Mouse (Mus musculus): Measurements from ENCODE around the gene Arhgap10. TPM values are rescaled to one million over a fixed set of nuclear protein-coding genes. Genes with fewer than 3 reads are reported as not detected.

Gene Arhgap10
- polyA plus RNA-seq, 1 experiment from 2014 or later: 34.6 TPM

DNA sequence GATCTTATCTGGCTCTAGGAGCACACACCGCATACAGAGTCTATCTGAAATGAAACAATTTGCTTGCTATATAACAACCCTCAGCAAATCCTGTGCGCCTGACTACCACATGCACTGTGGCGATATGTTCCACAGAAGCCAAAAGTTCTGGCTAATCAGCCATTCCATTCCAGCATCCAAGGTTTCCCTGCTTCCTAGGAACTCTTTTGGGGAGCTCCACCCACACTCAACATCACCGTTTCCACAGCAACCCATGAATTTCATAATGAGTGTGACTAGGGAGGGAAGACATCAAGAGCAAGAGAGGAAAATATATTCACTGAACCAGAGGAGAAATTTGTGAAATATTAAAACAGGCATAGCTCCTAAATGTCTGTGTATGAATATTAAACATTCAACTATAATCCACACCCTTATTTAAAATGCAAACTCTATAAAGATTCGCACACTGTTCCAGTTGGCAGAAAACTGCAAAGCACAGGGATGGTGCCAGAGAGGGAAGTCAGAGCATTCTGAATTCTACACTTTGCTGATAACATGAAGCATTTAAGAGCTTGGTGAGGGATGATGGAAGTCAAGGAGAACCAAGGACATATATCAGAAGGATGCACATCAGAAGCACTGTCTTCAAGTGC lies 261.2 kb downstream of the Arhgap10 start:
- Histone ChIP-seq H3K4me1 (ENCODE audit: control insufficient read depth, insufficient read depth, low read length) (no peaks in the 10 kb centered on the region), H3K27me3 (ENCODE audit: control insufficient read depth, insufficient read depth, low read length) (no peaks in the 10 kb centered on the region), H3K4me2 (replicated peaks; ENCODE audit: low read depth, low read length) (no peak overlapping the region), H3K9me3 (ENCODE audit: control insufficient read depth, low read depth, low read length) (no peaks in the 10 kb centered on the region), H3K36me3 (ENCODE audit: control insufficient read depth, insufficient read depth, low read length) (peaks cover 23% of the 10 kb centered on the region; the same call in 1 of the 2 replicates), H3K27ac (ENCODE audit: low read length) (no peak overlapping the region), H3K9ac (replicated peaks; ENCODE audit: low read depth, low read length) (no peak overlapping the region), H3K4me3 (ENCODE audit: low read depth, low read length) (no peak overlapping the region)
- no peak for ATAC-seq (ENCODE audit: insufficient number of reproducible peaks, insufficient read depth, low FRiP score, low read depth)
- 94% methylated on average over 5 of the region's 5 CpGs for WGBS

DNA sequence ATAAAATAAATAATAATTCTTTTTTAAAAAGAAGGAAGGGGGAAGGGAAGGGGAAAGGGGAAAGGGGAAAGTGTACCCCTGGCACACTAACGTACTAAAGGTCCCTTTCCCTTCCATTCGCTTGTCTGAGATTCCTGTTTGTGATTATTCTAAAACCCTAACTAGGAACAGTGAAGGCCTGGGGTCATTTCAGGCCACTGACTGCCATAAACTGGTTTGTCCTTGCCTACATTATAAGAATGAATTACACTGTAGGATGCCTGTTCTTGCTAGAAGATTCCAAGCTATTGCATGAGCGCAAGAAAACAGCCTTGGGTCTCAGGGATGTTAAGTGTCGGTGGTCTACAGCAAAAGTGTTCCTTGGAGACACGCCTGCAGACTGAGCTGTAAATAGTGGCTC lies 263.3 kb downstream of the Arhgap10 start:
- Histone ChIP-seq H3K27ac (ENCODE audit: low read length) (no peak overlapping the region), H3K4me3 (ENCODE audit: low read depth, low read length) (no peak overlapping the region), H3K27me3 (ENCODE audit: control insufficient read depth, insufficient read depth, low read length) (no peaks in the 10 kb centered on the region), H3K9ac (replicated peaks; ENCODE audit: low read depth, low read length) (no peak overlapping the region), H3K4me2 (replicated peaks; ENCODE audit: low read depth, low read length) (no peak overlapping the region), H3K36me3 (ENCODE audit: control insufficient read depth, insufficient read depth, low read length) (peaks cover 23% of the 10 kb centered on the region; the same call in 1 of the 2 replicates), H3K9me3 (ENCODE audit: control insufficient read depth, low read depth, low read length) (no peaks in the 10 kb centered on the region), H3K4me1 (ENCODE audit: control insufficient read depth, insufficient read depth, low read length) (no peaks in the 10 kb centered on the region)
- ATAC-seq (ENCODE audit: insufficient number of reproducible peaks, insufficient read depth, low FRiP score, low read depth): no peak
- 83% methylated on average over 5 of the region's 5 CpGs for WGBS

DNA sequence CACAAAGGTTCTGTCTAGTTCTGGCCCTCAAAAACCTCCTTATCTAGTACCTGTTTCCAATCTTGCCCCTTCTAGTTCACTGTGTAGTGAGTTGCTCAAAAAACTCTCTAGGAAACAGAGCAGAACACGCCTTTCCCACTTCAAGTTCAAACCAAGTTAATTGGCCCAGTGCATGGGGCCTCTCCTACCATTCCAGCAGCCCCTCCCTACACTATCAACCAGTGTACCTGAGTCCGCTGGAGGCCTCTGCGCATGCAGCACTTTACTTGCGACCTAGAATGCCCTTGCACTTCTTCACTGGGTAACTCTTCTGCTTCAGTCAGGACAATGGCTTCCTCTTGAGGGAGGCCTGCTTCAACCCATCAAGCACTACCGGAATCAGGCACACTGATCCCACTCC lies 266.6 kb downstream of the Arhgap10 start:
- no peak overlapping the region for H3K4me2 ChIP-seq (replicated peaks; ENCODE audit: low read depth, low read length)
- no peak for ATAC-seq (ENCODE audit: insufficient number of reproducible peaks, insufficient read depth, low FRiP score, low read depth)
- no peaks in the 10 kb centered on the region for H3K27me3 ChIP-seq (ENCODE audit: control insufficient read depth, insufficient read depth, low read length)
- no peaks in the 10 kb centered on the region for H3K9me3 ChIP-seq (ENCODE audit: control insufficient read depth, low read depth, low read length)
- 94% methylated on average over 5 of the region's 5 CpGs for WGBS
- H3K9ac ChIP-seq (replicated peaks; ENCODE audit: low read depth, low read length): no peak overlapping the region
- H3K27ac ChIP-seq (ENCODE audit: low read length): no peak overlapping the region
- no peak overlapping the region for H3K4me3 ChIP-seq (ENCODE audit: low read depth, low read length)
- peaks cover 9% of the 10 kb centered on the region; the same call in 1 of the 2 replicates for H3K36me3 ChIP-seq (ENCODE audit: control insufficient read depth, insufficient read depth, low read length)
- no peaks in the 10 kb centered on the region for H3K4me1 ChIP-seq (ENCODE audit: control insufficient read depth, insufficient read depth, low read length)

DNA sequence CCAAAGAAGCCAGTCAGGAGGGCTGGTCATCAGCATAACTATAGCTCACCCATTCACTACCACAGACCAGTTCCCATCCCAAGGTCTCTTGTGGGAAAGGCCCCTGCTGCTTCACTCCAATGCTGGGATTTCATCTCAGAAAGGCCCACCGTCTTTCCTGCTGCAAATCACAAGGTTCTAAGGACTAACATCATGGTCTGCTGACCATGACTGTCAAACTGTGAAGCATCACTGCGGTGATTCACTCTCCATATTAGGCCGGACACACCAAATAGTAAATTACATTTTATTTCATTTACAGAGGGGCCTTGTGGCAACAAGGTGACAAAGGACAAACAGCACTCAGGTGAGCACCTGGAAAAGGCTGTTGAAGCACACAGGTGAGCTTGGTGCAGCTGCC lies 267.7 kb downstream of the Arhgap10 start:
- no peak for ATAC-seq (ENCODE audit: insufficient number of reproducible peaks, insufficient read depth, low FRiP score, low read depth)
- 88% methylated on average over 3 of the region's 3 CpGs for WGBS
- Histone ChIP-seq H3K4me2 (replicated peaks; ENCODE audit: low read depth, low read length) (no peak overlapping the region), H3K9ac (replicated peaks; ENCODE audit: low read depth, low read length) (no peak overlapping the region), H3K27ac (ENCODE audit: low read length) (no peak overlapping the region), H3K27me3 (ENCODE audit: control insufficient read depth, insufficient read depth, low read length) (no peaks in the 10 kb centered on the region), H3K4me1 (ENCODE audit: control insufficient read depth, insufficient read depth, low read length) (no peaks in the 10 kb centered on the region), H3K36me3 (ENCODE audit: control insufficient read depth, insufficient read depth, low read length) (peaks cover 9% of the 10 kb centered on the region; the same call in 1 of the 2 replicates), H3K4me3 (ENCODE audit: low read depth, low read length) (no peak overlapping the region), H3K9me3 (ENCODE audit: control insufficient read depth, low read depth, low read length) (no peaks in the 10 kb centered on the region)

DNA sequence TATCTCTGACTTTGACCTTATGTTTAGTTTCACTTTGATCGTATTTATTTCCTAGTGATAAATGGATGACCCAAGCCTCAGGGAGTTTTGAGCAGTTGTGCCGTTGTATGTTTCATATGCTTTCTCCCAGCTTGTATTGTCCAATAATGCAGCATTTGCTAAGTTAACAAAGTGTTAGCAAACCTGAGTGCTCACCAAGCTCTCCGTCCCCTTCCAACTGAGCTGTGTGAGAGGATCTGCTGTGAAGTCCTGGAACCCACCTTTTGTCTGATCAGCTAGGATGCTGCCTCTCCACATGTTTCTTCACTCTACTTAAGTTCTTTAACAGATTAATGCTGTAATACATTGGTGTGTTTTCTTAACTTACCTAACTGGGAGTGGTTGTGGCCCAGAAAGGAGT lies 276.4 kb downstream of the Arhgap10 start:
- Histone ChIP-seq H3K27ac (ENCODE audit: low read length) (no peak overlapping the region), H3K9me3 (ENCODE audit: control insufficient read depth, low read depth, low read length) (no peaks in the 10 kb centered on the region), H3K4me1 (ENCODE audit: control insufficient read depth, insufficient read depth, low read length) (no peaks in the 10 kb centered on the region), H3K36me3 (ENCODE audit: control insufficient read depth, insufficient read depth, low read length) (peaks cover 3% of the 10 kb centered on the region; the same call in 1 of the 2 replicates), H3K27me3 (ENCODE audit: control insufficient read depth, insufficient read depth, low read length) (no peaks in the 10 kb centered on the region), H3K9ac (replicated peaks; ENCODE audit: low read depth, low read length) (no peak overlapping the region), H3K4me3 (ENCODE audit: low read depth, low read length) (no peak overlapping the region), H3K4me2 (replicated peaks; ENCODE audit: low read depth, low read length) (no peak overlapping the region)
- ATAC-seq (ENCODE audit: insufficient number of reproducible peaks, insufficient read depth, low FRiP score, low read depth): no peak
- 65% methylated on average over 3 of the region's 3 CpGs for WGBS

DNA sequence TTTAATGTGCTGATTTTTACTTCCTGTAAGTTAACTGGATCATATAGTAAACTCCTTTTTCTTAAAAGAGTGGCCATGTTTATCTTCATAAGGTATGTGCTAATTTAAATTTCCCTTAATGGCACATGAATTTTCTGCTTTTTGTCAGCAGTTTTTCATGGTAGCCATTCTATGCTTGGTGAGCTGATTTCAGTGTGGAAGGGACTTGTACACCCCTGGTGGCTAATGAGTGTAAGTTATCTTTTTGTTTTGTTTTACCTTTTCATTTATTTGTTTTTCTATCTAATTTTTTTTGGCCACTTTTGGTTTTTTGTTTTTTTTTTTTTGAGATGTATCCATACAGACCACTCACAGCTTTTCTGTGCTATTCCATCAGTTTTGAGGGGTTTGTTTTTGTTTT lies 278.3 kb downstream of the Arhgap10 start:
- no peak for ATAC-seq (ENCODE audit: insufficient number of reproducible peaks, insufficient read depth, low FRiP score, low read depth)
- Histone ChIP-seq H3K36me3 (ENCODE audit: control insufficient read depth, insufficient read depth, low read length) (no peaks in the 10 kb centered on the region; the same call in 1 of the 2 replicates), H3K27ac (ENCODE audit: low read length) (no peak overlapping the region)

DNA sequence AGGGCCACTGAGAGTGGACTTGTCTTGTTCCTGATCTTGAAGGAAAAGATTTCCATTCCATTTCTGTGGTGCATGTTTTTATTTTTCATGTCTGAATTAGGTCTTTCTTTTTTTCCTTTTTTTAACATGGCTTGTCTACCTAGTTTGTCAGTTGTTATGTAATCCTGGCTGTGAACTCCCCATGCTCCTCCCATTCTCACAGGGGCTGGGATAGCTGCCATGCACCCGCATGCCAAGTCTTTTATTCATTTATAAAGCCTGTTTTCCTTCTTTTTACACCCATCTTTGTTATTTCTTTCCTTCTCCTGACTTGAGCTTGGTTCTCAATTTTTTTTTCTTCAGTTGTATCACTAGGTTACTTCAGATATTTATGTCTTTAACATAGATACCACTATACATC lies 281.1 kb downstream of the Arhgap10 start:
- Histone ChIP-seq H3K4me2 (replicated peaks; ENCODE audit: low read depth, low read length) (no peak overlapping the region), H3K9ac (replicated peaks; ENCODE audit: low read depth, low read length) (no peak overlapping the region), H3K27ac (ENCODE audit: low read length) (no peak overlapping the region), H3K36me3 (ENCODE audit: control insufficient read depth, insufficient read depth, low read length) (no peaks in the 10 kb centered on the region), H3K27me3 (ENCODE audit: control insufficient read depth, insufficient read depth, low read length) (no peaks in the 10 kb centered on the region), H3K9me3 (ENCODE audit: control insufficient read depth, low read depth, low read length) (no peaks in the 10 kb centered on the region), H3K4me3 (ENCODE audit: low read depth, low read length) (no peak overlapping the region), H3K4me1 (ENCODE audit: control insufficient read depth, insufficient read depth, low read length) (no peaks in the 10 kb centered on the region)
- WGBS: 69% methylated on average over 1 of the region's 1 CpGs
- ATAC-seq (ENCODE audit: insufficient number of reproducible peaks, insufficient read depth, low FRiP score, low read depth): no peak

More for the DNA sequence above, 278.3 kb downstream of the Arhgap10 start:
- Histone ChIP-seq H3K27me3 (ENCODE audit: control insufficient read depth, insufficient read depth, low read length) (no peaks in the 10 kb centered on the region), H3K4me2 (replicated peaks; ENCODE audit: low read depth, low read length) (no peak overlapping the region), H3K9me3 (ENCODE audit: control insufficient read depth, low read depth, low read length) (no peaks in the 10 kb centered on the region), H3K9ac (replicated peaks; ENCODE audit: low read depth, low read length) (no peak overlapping the region), H3K4me3 (ENCODE audit: low read depth, low read length) (no peak overlapping the region), H3K4me1 (ENCODE audit: control insufficient read depth, insufficient read depth, low read length) (no peaks in the 10 kb centered on the region)

DNA sequence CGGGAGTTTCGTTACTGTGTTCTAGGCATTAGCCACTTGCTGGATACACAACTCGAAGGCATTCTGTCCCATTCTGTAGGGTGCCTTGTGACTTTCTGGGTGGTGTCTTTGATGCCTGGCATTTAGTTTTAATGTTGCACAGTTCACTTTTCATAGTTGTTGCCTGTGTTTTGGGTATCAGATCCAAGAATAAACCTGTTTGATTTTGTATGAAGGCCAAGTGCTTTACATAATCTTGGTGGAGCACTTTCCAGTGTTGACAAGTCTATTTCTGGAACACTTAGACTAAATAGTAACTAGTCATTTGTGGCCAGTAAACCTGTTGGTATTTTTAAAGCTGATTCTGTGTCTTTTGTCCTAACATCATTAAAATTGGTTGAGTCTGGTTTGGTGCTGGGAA lies 285.3 kb downstream of the Arhgap10 start:
- no peak overlapping the region for H3K9ac ChIP-seq (replicated peaks; ENCODE audit: low read depth, low read length)
- H3K36me3 ChIP-seq (ENCODE audit: control insufficient read depth, insufficient read depth, low read length): no peaks in the 10 kb centered on the region
- no peak overlapping the region for H3K4me2 ChIP-seq (replicated peaks; ENCODE audit: low read depth, low read length)
- no peaks in the 10 kb centered on the region for H3K27me3 ChIP-seq (ENCODE audit: control insufficient read depth, insufficient read depth, low read length)
- ATAC-seq (ENCODE audit: insufficient number of reproducible peaks, insufficient read depth, low FRiP score, low read depth): no peak
- no peak overlapping the region for H3K27ac ChIP-seq (ENCODE audit: low read length)
- H3K4me1 ChIP-seq (ENCODE audit: control insufficient read depth, insufficient read depth, low read length): no peaks in the 10 kb centered on the region
- WGBS: 90% methylated on average over 3 of the region's 3 CpGs
- H3K4me3 ChIP-seq (ENCODE audit: low read depth, low read length): no peak overlapping the region
- H3K9me3 ChIP-seq (ENCODE audit: control insufficient read depth, low read depth, low read length): no peaks in the 10 kb centered on the region

DNA sequence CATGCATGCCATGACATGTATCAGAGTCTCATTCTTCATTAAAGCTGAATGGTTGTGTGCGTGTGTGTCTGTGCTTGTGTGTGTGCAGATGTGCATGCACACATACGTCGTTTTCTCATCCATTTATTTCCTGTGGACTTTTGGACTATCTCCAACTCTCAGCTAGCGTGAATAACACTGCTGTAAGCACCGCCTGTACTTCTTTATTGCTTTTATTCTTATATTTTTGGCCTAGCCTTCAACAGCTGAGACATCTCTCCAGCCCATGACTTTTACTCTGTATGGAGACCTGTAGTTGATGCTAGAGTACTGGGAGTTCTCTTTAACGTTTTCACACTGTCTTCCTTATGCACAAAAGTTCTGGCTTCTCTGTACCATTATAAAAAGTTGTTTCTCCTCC lies 285.9 kb downstream of the Arhgap10 start:
- ATAC-seq (ENCODE audit: insufficient number of reproducible peaks, insufficient read depth, low FRiP score, low read depth): no peak
- H3K27me3 ChIP-seq (ENCODE audit: control insufficient read depth, insufficient read depth, low read length): no peaks in the 10 kb centered on the region
- H3K27ac ChIP-seq (ENCODE audit: low read length): no peak overlapping the region
- H3K36me3 ChIP-seq (ENCODE audit: control insufficient read depth, insufficient read depth, low read length): no peaks in the 10 kb centered on the region
- no peaks in the 10 kb centered on the region for H3K4me1 ChIP-seq (ENCODE audit: control insufficient read depth, insufficient read depth, low read length)
- no peak overlapping the region for H3K4me3 ChIP-seq (ENCODE audit: low read depth, low read length)
- H3K9ac ChIP-seq (replicated peaks; ENCODE audit: low read depth, low read length): no peak overlapping the region
- H3K4me2 ChIP-seq (replicated peaks; ENCODE audit: low read depth, low read length): no peak overlapping the region
- no peaks in the 10 kb centered on the region for H3K9me3 ChIP-seq (ENCODE audit: control insufficient read depth, low read depth, low read length)
- WGBS: 38% methylated on average over 6 of the region's 6 CpGs
